Mouse (Mus musculus) hindbrain, embryonic 16.5 days (tissue): ENCODE data around the gene Piwil4. TPM values are rescaled to one million over a fixed set of nuclear protein-coding genes. Genes with fewer than 3 reads are reported as not detected.
"Not testable (repeated sequence)": the region's sequence is repeated elsewhere in the genome, so short reads cannot be mapped to it uniquely, and the experiment has no call there.

Source experiments
- ATAC-seq: fragments of 200-750 bp; cut with Nextera tagmentation; 2 replicates; pipeline ENCODE4 v1.8.0; 2017; ENCODE audit warnings: moderate TSS enrichment, moderate library complexity
- H3K27ac ChIP-seq: fragments of 300-500 bp; sonication (generic); 2 replicates; pipeline ENCODE4 v1.5.1; 2014; ENCODE audit warnings: low read depth, mild to moderate bottlenecking, control low read depth, low read length, moderate library complexity
- H3K27me3 ChIP-seq: fragments of 300-500 bp; sonication (generic); replicated peaks from 2 replicates; pipeline ENCODE4 v1.6.1; 2014; ENCODE audit warnings: low read length; ENCODE audit not compliant: control insufficient read depth, insufficient read depth
- H3K36me3 ChIP-seq: fragments of 300-500 bp; sonication (generic); 2 replicates; pipeline ENCODE4 v1.6.1; 2014; ENCODE audit warnings: mild to moderate bottlenecking, low read length, moderate library complexity, mixed read lengths; ENCODE audit not compliant: control insufficient read depth, insufficient read depth
- H3K4me1 ChIP-seq: fragments of 300-500 bp; sonication (generic); 2 replicates; pipeline ENCODE4 v1.6.1; 2014; ENCODE audit warnings: low read depth, low read length; ENCODE audit not compliant: control insufficient read depth, insufficient read depth
- H3K4me2 ChIP-seq: fragments of 300-500 bp; sonication (generic); 2 replicates; pipeline ENCODE4 v1.6.1; 2014; ENCODE audit warnings: mild to moderate bottlenecking, low read length, control low read depth, moderate library complexity
- H3K4me3 ChIP-seq: fragments of 300-500 bp; sonication (generic); 2 replicates; pipeline ENCODE4 v1.5.1; 2014; ENCODE audit warnings: mild to moderate bottlenecking, low read length, control low read depth, moderate library complexity
- H3K9ac ChIP-seq: fragments of 300-500 bp; sonication (generic); 2 replicates; pipeline ENCODE4 v1.6.1; 2014; ENCODE audit warnings: low read depth, mild to moderate bottlenecking, control low read depth, low read length, moderate library complexity
- H3K9me3 ChIP-seq: fragments of 300-500 bp; sonication (generic); 2 replicates; pipeline ENCODE4 v1.6.1; 2014; ENCODE audit warnings: mild to moderate bottlenecking, low read length, moderate library complexity; ENCODE audit not compliant: control insufficient read depth
- WGBS: fragments of 180-500 bp; shearing (Covaris S2); extraction: QIAGEN DNeasy Blood & Tissue Kit; methylation state at CpG from one replicate; pipeline ENCODE4 v1.1.7; 2014; 5-methylcytosine and 5-hydroxymethylcytosine counted together
- polyA plus RNA-seq: library from polyadenylated mRNA; unstranded; fragments of >200 nt; fragmentation: Nextera tagmentation; extraction: Ambion mirVana; gene quantifications from 2 replicates; pipeline ENCODE4 v1.2.1, GENCODE M21; 2015

Piwil4 gene
- polyA plus RNA-seq, 1 experiment from 2014 or later = 0.40 TPM

DNA sequence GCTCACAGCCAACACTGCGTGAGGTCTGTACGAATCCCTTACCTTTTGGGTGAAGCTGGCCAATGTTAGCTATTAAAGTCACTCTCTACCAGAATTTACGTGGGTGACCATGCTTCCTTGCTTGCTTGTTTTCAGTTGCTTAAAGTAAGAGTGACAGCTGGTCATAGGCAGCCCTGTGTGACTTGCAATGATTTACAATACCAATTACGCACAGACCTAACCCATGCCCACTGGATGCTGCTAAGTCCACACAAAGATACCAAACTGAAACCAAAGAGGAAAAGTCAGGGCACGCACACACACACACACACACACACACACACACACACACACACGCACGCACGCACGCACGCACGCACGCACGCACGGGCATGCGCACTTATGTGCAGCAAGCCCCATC lies 25.3 kb downstream of the Piwil4 start:
- H3K4me1 ChIP-seq = no peaks in the 10 kb centered on the region
- no peak overlapping the region for H3K9ac ChIP-seq
- WGBS = 86% methylated on average over 15 of the region's 15 CpGs
- H3K9me3 ChIP-seq = no peaks in the 10 kb centered on the region
- H3K4me2 ChIP-seq = no peak overlapping the region
- H3K4me3 ChIP-seq = no peak overlapping the region
- no peak overlapping the region for H3K27ac ChIP-seq
- H3K36me3 ChIP-seq = no peaks in the 10 kb centered on the region
- ATAC-seq = no peak
- no peaks in the 10 kb centered on the region for H3K27me3 ChIP-seq

DNA sequence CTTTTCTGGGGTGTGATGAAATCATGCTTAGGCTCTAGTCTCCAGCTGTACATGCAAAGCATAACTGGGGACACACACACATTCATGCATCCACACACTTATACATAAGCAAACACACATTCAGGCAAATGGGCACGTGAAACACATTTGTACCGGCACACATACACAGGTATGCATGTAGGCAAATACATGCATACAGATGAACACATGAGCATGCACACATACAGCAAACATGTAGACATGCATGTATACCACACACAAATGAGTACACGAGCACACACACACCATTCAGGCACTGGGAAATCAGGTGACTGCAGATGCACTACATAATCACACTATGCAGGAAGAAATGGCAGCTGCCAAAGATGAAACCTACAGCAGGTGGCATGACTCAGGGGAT lies 29.6 kb downstream of the Piwil4 start:
- Histone ChIP-seq H3K4me2 (no peak overlapping the region), H3K4me3 (no peak overlapping the region), H3K9me3 (no peaks in the 10 kb centered on the region), H3K27ac (no peak overlapping the region), H3K4me1 (no peaks in the 10 kb centered on the region), H3K9ac (no peak overlapping the region), H3K27me3 (no peaks in the 10 kb centered on the region), H3K36me3 (no peaks in the 10 kb centered on the region)
- WGBS = 90% methylated on average over 3 of the region's 3 CpGs
- ATAC-seq = no peak

DNA sequence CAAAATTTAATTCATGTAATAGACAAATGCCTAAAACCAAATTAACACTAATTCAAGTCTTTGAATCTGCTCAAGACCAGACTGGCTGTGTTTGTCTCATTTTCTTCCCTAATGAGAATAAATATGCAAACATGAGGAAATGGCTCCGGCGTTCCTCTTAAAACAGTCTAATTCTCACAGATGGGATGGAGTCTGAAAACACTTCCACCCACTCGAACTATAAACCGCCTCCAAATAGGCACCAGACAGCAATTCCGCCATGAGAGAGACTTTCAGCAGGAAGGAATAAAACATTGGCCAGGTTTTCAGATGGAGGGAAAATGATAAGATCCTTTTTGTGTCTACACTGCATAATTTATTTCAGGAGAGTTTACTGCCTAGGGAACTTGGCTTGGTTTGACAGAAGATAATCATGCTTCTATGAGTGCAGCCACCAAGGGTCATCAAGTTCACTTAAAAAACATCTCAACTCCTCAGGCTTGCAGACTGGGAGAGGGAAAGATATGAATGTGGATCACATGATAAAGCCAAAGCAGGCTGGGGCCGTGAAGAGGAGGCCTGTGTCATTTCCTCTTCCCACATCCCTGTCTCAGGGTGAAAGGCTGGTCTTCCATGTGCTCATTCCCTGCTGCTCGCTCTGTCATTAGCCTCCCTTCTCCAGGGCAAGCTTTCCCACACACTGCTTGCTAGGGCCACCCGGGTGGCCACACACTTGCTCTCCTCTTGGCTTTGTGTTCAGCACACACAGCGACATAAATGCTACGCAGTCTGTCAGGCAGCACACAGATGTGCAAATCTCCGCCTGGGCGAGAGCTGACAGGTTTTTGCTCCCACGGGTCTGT lies 35.0 kb downstream of the Piwil4 start:
- no peak overlapping the region for H3K27ac ChIP-seq
- H3K27me3 ChIP-seq = no peaks in the 10 kb centered on the region
- peak; percentile 52; the same call in 1 of the 2 replicates for ATAC-seq
- no peak overlapping the region for H3K4me2 ChIP-seq
- H3K4me3 ChIP-seq = no peak overlapping the region
- H3K4me1 ChIP-seq = no peaks in the 10 kb centered on the region
- no peaks in the 10 kb centered on the region for H3K9me3 ChIP-seq
- H3K36me3 ChIP-seq = no peaks in the 10 kb centered on the region
- no peak overlapping the region for H3K9ac ChIP-seq
- 67% methylated on average over 13 of the region's 13 CpGs for WGBS

DNA sequence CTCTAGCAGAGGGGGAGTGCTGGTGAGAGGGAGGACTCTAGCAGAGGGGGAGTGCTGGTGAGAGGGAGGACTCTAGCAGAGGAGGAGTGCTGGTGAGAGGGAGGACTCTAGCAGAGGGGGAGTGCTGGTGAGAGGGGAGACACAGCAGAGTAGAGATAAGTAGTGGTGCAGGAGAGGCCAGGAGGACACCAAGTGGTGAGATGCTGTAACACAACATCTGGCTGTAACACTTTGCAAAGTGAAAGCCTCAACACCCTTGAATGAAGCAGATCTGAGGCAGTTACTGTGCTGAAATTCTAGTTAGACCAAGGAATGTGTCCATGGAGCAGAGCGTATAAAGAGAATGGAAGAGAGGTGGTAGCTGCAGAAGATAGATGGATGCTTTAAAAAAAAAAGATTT lies 39.7 kb downstream of the Piwil4 start:
- WGBS = 97% methylated on average over 1 of the region's 1 CpGs
- H3K27ac ChIP-seq = not testable (repeated sequence)

DNA sequence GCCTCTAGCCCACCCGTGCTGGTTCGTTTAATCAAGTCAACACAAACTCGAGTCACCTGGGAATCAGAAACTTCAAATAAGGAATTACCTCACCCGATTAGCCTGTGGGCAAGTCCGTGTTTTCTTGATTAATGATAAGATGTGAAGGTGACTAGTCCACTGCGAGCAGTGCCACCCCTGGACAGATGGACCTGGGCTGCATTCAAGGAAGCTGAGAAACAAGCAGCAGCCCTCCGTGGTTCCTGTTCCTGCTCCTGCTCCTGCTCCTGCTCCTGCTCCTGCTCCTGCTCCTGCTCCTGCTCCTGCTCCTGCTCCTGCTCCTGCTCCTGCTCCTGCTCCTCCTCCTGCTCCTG lies 41.3 kb downstream of the Piwil4 start:
- no peak overlapping the region for H3K27ac ChIP-seq
- WGBS = 44% methylated on average over 7 of the region's 7 CpGs
- no peak overlapping the region for H3K4me2 ChIP-seq
- H3K4me1 ChIP-seq = no peaks in the 10 kb centered on the region
- H3K36me3 ChIP-seq = no peaks in the 10 kb centered on the region
- H3K9ac ChIP-seq = no peak overlapping the region
- H3K9me3 ChIP-seq = no peaks in the 10 kb centered on the region
- no peak overlapping the region for H3K4me3 ChIP-seq
- ATAC-seq = no peak
- no peaks in the 10 kb centered on the region for H3K27me3 ChIP-seq

More for the DNA sequence above, 39.7 kb downstream of the Piwil4 start:
- H3K4me3 ChIP-seq, H3K27me3 ChIP-seq, H3K4me1 ChIP-seq, H3K36me3 ChIP-seq, H3K9ac ChIP-seq, ATAC-seq, H3K9me3 ChIP-seq, H3K4me2 ChIP-seq: not testable (repeated sequence)

DNA sequence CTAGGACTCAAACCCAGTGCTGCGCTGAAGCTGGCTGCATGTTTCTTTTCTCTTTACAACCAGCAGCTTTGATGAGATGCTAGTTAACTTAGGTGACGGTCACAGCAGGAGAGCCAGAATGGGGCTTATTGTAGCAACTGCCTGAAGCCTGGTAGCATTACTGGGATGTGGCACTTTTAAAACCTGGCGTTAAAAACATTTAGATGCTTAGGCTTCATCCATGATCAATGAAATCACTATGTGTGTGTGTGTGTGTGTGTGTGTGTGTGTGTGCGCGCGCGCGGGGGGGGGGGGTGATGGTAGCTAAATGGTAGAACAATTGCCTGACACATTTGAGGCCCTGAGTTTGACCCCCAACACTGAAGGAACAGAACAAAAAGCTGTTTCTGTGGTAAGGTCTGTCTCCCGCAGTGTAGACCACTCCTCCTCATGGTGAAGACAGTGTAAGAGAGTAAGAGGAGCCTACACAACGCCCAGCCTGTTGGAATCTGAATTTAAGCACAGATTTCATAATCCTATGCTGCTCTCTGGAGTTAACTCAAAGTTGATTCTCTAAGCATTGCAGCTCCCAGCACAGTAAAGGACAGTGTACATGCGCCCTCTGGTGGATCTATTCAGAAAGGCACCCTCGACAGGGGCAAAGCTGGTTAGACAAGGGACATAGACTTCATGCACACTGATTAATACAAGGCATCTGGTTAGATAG lies 41.8 kb downstream of the Piwil4 start:
- Histone ChIP-seq H3K27me3 (no peaks in the 10 kb centered on the region), H3K4me2 (no peak overlapping the region), H3K4me1 (no peaks in the 10 kb centered on the region), H3K27ac (no peak overlapping the region), H3K9me3 (no peaks in the 10 kb centered on the region), H3K9ac (no peak overlapping the region), H3K4me3 (no peak overlapping the region), H3K36me3 (no peaks in the 10 kb centered on the region)
- 52% methylated on average over 12 of the region's 12 CpGs for whole genome bisulfite sequencing
- ATAC-seq = peak; percentile 97

DNA sequence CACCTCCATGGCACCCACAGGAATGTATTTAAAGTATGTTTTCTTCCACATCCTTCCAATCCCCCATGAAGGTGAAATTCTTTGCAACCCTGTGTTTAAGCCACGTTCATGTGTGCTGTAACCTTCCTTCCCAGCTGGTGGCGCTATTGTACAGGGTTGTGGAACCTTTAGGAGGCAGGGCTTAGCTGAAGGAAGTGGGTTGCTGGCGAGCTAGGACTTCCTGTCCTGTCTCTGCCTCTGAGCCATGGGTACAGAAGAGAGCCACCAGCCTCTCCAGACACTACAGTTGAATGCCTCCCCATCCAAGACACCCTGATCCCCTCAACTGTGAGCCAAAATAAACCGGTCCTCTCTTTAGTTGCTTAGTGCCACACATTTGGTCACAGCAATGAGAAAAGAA lies 42.6 kb downstream of the Piwil4 start:
- Histone ChIP-seq H3K9me3 (no peaks in the 10 kb centered on the region), H3K36me3 (no peaks in the 10 kb centered on the region), H3K4me1 (no peaks in the 10 kb centered on the region), H3K9ac (no peak overlapping the region), H3K4me3 (no peak overlapping the region), H3K4me2 (no peak overlapping the region), H3K27me3 (no peaks in the 10 kb centered on the region), H3K27ac (no peak overlapping the region)
- 70% methylated on average over 4 of the region's 4 CpGs for WGBS
- no peak for ATAC-seq

DNA sequence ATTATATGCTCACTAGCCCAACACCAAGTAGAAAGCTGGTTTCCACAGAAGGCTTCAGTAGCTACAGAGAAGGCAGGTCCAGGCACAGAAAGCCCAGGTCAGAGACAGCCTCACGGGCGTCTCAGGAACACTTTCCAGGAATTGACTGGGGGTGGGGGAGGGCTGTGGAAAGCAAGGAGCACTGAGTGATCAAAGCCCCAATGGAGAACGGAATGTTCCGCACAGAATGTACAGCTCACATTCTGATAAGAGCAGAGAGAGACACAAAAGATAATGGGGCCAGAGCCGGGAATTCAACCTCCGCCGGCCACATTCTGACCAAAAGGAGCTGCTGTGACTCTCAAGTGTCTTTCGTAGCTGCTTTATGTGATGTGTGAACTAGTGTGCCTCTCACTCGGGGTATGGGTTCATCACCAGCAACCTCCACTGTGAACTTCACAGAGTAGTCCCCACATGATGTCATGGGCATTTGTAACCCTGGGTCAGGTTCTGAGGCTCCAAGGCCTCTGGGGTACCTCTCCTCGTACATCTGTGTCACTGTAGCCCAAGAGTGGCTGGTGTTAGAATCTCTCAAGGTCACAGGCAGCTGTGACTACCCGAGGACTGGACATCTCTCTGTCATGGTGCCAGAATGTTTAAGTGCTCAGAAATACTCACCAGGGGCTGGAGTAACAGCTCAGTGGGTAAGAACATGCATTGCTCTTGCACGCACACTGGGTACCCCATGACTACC lies 51.0 kb downstream of the Piwil4 start:
- ATAC-seq = no peak
- Histone ChIP-seq H3K9me3 (no peaks in the 10 kb centered on the region), H3K4me2 (no peak overlapping the region), H3K27me3 (no peaks in the 10 kb centered on the region), H3K27ac (no peak overlapping the region), H3K36me3 (no peaks in the 10 kb centered on the region), H3K4me1 (no peaks in the 10 kb centered on the region), H3K9ac (no peak overlapping the region), H3K4me3 (no peak overlapping the region)
- WGBS = 71% methylated on average over 12 of the region's 12 CpGs

DNA sequence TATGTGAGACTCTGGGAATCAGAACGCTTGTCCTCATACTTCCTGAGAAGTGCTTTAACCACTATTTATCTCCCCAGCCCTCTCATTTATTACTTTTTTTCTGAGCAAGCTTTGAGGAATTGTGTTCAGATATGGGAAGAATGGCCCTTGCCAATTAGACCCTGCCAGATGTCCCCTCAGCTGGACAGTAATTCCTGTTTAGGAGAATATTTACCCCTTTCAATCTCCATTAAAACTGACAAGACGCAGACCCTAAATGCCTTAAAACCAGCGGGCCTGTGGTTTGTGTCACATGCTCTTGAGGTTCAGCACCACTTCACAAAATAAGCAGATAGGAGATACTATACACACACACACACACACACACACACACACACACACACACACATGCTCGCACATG lies 56.2 kb downstream of the Piwil4 start:
- Histone ChIP-seq H3K4me2 (no peak overlapping the region), H3K27ac (no peak overlapping the region), H3K27me3 (no peaks in the 10 kb centered on the region), H3K9ac (no peak overlapping the region), H3K4me3 (no peak overlapping the region), H3K36me3 (no peaks in the 10 kb centered on the region), H3K9me3 (no peaks in the 10 kb centered on the region), H3K4me1 (no peaks in the 10 kb centered on the region)
- WGBS = 78% methylated on average over 4 of the region's 4 CpGs
- ATAC-seq = no peak
